Mouse (Mus musculus) hindbrain, embryonic 16.5 days (tissue): ENCODE measurements around the gene Rassf3. TPM values are rescaled to one million over a fixed set of nuclear protein-coding genes. Genes with fewer than 3 reads are reported as not detected.

ENCODE experiments used
- ATAC-seq: fragments of 200-750 bp; cut with Nextera tagmentation; 2 replicates; pipeline ENCODE4 v1.8.0; 2017; ENCODE audit warnings: moderate TSS enrichment, moderate library complexity
- H3K27ac ChIP-seq: fragments of 300-500 bp; sonication (generic); 2 replicates; pipeline ENCODE4 v1.5.1; 2014; ENCODE audit warnings: low read depth, mild to moderate bottlenecking, control low read depth, low read length, moderate library complexity
- H3K27me3 ChIP-seq: fragments of 300-500 bp; sonication (generic); replicated peaks from 2 replicates; pipeline ENCODE4 v1.6.1; 2014; ENCODE audit warnings: low read length; ENCODE audit not compliant: control insufficient read depth, insufficient read depth
- H3K36me3 ChIP-seq: fragments of 300-500 bp; sonication (generic); 2 replicates; pipeline ENCODE4 v1.6.1; 2014; ENCODE audit warnings: mild to moderate bottlenecking, low read length, moderate library complexity, mixed read lengths; ENCODE audit not compliant: control insufficient read depth, insufficient read depth
- H3K4me1 ChIP-seq: fragments of 300-500 bp; sonication (generic); 2 replicates; pipeline ENCODE4 v1.6.1; 2014; ENCODE audit warnings: low read depth, low read length; ENCODE audit not compliant: control insufficient read depth, insufficient read depth
- H3K4me2 ChIP-seq: fragments of 300-500 bp; sonication (generic); 2 replicates; pipeline ENCODE4 v1.6.1; 2014; ENCODE audit warnings: mild to moderate bottlenecking, low read length, control low read depth, moderate library complexity
- H3K4me3 ChIP-seq: fragments of 300-500 bp; sonication (generic); 2 replicates; pipeline ENCODE4 v1.5.1; 2014; ENCODE audit warnings: mild to moderate bottlenecking, low read length, control low read depth, moderate library complexity
- H3K9ac ChIP-seq: fragments of 300-500 bp; sonication (generic); 2 replicates; pipeline ENCODE4 v1.6.1; 2014; ENCODE audit warnings: low read depth, mild to moderate bottlenecking, control low read depth, low read length, moderate library complexity
- H3K9me3 ChIP-seq: fragments of 300-500 bp; sonication (generic); 2 replicates; pipeline ENCODE4 v1.6.1; 2014; ENCODE audit warnings: mild to moderate bottlenecking, low read length, moderate library complexity; ENCODE audit not compliant: control insufficient read depth
- WGBS: fragments of 180-500 bp; shearing (Covaris S2); extraction: QIAGEN DNeasy Blood & Tissue Kit; methylation state at CpG from one replicate; pipeline ENCODE4 v1.1.7; 2014; 5-methylcytosine and 5-hydroxymethylcytosine counted together
- polyA plus RNA-seq: library from polyadenylated mRNA; unstranded; fragments of >200 nt; fragmentation: Nextera tagmentation; extraction: Ambion mirVana; gene quantifications from 2 replicates; pipeline ENCODE4 v1.2.1, GENCODE M21; 2015

The Rassf3 gene
- polyA plus RNA-seq, 1 experiment from 2014 or later = 5.3 TPM

- WGBS = 11% methylated on average over 10 of the region's 10 CpGs
- H3K27ac ChIP-seq = peak overlapping the region; percentile 48
- H3K4me2 ChIP-seq = peak overlapping the region; percentile 95
- no peaks in the 10 kb centered on the region for H3K9me3 ChIP-seq
- H3K9ac ChIP-seq = no peak overlapping the region
- no peak overlapping the region for H3K4me3 ChIP-seq
- no peaks in the 10 kb centered on the region; the same call in 1 of the 2 replicates for H3K27me3 ChIP-seq
- ATAC-seq = no peak
- peaks cover 17% of the 10 kb centered on the region for H3K4me1 ChIP-seq
- no peaks in the 10 kb centered on the region for H3K36me3 ChIP-seq
These were observed 1.3 kb upstream of the Rassf3 start for GRCm38 (mm10) chr10:121477433-121477832.

GRCm38 (mm10) chr10:121476968-121477337, 806 bp upstream of the Rassf3 start:
- peak overlapping the region; percentile 74; the same call in 1 of the 2 replicates for H3K4me3 ChIP-seq
- H3K36me3 ChIP-seq = no peaks in the 10 kb centered on the region
- H3K9ac ChIP-seq = no peak overlapping the region
- H3K27me3 ChIP-seq = no peaks in the 10 kb centered on the region; the same call in 1 of the 2 replicates
- no peaks in the 10 kb centered on the region for H3K9me3 ChIP-seq
- WGBS = 12% methylated on average over 8 of the region's 8 CpGs
- H3K4me2 ChIP-seq = peak overlapping the region; percentile 95
- H3K4me1 ChIP-seq = peaks cover 17% of the 10 kb centered on the region
- ATAC-seq = no peak
- peak overlapping the region; percentile 48 for H3K27ac ChIP-seq

GRCm38 (mm10) chr10:121475672-121476146, 438 bp downstream of the Rassf3 start:
- H3K36me3 ChIP-seq = no peaks in the 10 kb centered on the region
- peak; percentile 27 for ATAC-seq
- peak overlapping the region; percentile 73 for H3K27ac ChIP-seq
- H3K4me3 ChIP-seq = peak overlapping the region; percentile 74
- peaks cover 20% of the 10 kb centered on the region for H3K4me1 ChIP-seq
- peak overlapping the region; percentile 77 for H3K9ac ChIP-seq
- H3K27me3 ChIP-seq = no peaks in the 10 kb centered on the region; the same call in 1 of the 2 replicates
- peak overlapping the region; percentile 95 for H3K4me2 ChIP-seq
- H3K9me3 ChIP-seq = no peaks in the 10 kb centered on the region
- WGBS = 0% methylated on average over 45 of the region's 45 CpGs

- H3K27me3 ChIP-seq = no peaks in the 10 kb centered on the region; the same call in 1 of the 2 replicates
- H3K9ac ChIP-seq = peak overlapping the region; percentile 77
- H3K36me3 ChIP-seq = no peaks in the 10 kb centered on the region
- H3K27ac ChIP-seq = peak overlapping the region; percentile 73
- H3K4me3 ChIP-seq = peak overlapping the region; percentile 74
- H3K4me1 ChIP-seq = peaks cover 20% of the 10 kb centered on the region
- WGBS = 3% methylated on average over 31 of the region's 31 CpGs
- H3K4me2 ChIP-seq = peak overlapping the region; percentile 95
- ATAC-seq = no peak
- H3K9me3 ChIP-seq = no peaks in the 10 kb centered on the region
These were observed 961 bp downstream of the Rassf3 start for GRCm38 (mm10) chr10:121475101-121475671.

GRCm38 (mm10) chr10:121474288-121474687, 1.9 kb downstream of the Rassf3 start:
- peak overlapping the region; percentile 12; the same call in 1 of the 2 replicates for H3K27ac ChIP-seq
- H3K4me1 ChIP-seq = peaks cover 20% of the 10 kb centered on the region
- ATAC-seq = no peak
- WGBS = 29% methylated on average over 4 of the region's 4 CpGs
- no peaks in the 10 kb centered on the region for H3K36me3 ChIP-seq
- H3K9me3 ChIP-seq = no peaks in the 10 kb centered on the region
- H3K4me3 ChIP-seq = peak overlapping the region; percentile 74
- peak overlapping the region; percentile 77 for H3K9ac ChIP-seq
- H3K4me2 ChIP-seq = peak overlapping the region; percentile 95
- no peaks in the 10 kb centered on the region; the same call in 1 of the 2 replicates for H3K27me3 ChIP-seq

- H3K4me3 ChIP-seq = peak overlapping the region; percentile 7; the same call in 1 of the 2 replicates
- no peak overlapping the region; the same call in 1 of the 2 replicates for H3K9ac ChIP-seq
- no peak for ATAC-seq
- 68% methylated on average over 12 of the region's 12 CpGs for WGBS
- H3K9me3 ChIP-seq = no peaks in the 10 kb centered on the region
- peaks cover 20% of the 10 kb centered on the region for H3K4me1 ChIP-seq
- H3K27ac ChIP-seq = no peak overlapping the region
- H3K4me2 ChIP-seq = peak overlapping the region; percentile 95
- no peaks in the 10 kb centered on the region; the same call in 1 of the 2 replicates for H3K27me3 ChIP-seq
- H3K36me3 ChIP-seq = no peaks in the 10 kb centered on the region
These were observed 2.4 kb downstream of the Rassf3 start for GRCm38 (mm10) chr10:121473723-121474215.

GRCm38 (mm10) chr10:121472593-121473217, 3.4 kb downstream of the Rassf3 start:
- Histone ChIP-seq H3K4me2 (no peak overlapping the region; the same call in 1 of the 2 replicates), H3K27ac (no peak overlapping the region), H3K4me1 (peaks cover 20% of the 10 kb centered on the region), H3K4me3 (no peak overlapping the region), H3K27me3 (no peaks in the 10 kb centered on the region; the same call in 1 of the 2 replicates), H3K36me3 (no peaks in the 10 kb centered on the region), H3K9me3 (no peaks in the 10 kb centered on the region), H3K9ac (no peak overlapping the region)
- ATAC-seq = no peak
- 88% methylated on average over 11 of the region's 11 CpGs for WGBS

- H3K4me1 ChIP-seq = peaks cover 18% of the 10 kb centered on the region
- H3K4me3 ChIP-seq = no peak overlapping the region
- no peak overlapping the region for H3K9ac ChIP-seq
- H3K36me3 ChIP-seq = no peaks in the 10 kb centered on the region
- H3K9me3 ChIP-seq = no peaks in the 10 kb centered on the region
- WGBS = 34% methylated on average over 8 of the region's 8 CpGs
- no peak overlapping the region for H3K27ac ChIP-seq
- H3K4me2 ChIP-seq = no peak overlapping the region
- H3K27me3 ChIP-seq = no peaks in the 10 kb centered on the region; the same call in 1 of the 2 replicates
- no peak for ATAC-seq
These were observed 4.5 kb downstream of the Rassf3 start for GRCm38 (mm10) chr10:121471570-121472197.

GRCm38 (mm10) chr10:121469625-121470024, 6.5 kb downstream of the Rassf3 start:
- Histone ChIP-seq H3K9me3 (no peaks in the 10 kb centered on the region), H3K4me3 (no peak overlapping the region), H3K27ac (no peak overlapping the region), H3K4me1 (peaks cover 9% of the 10 kb centered on the region; the same call in 1 of the 2 replicates), H3K9ac (no peak overlapping the region), H3K36me3 (no peaks in the 10 kb centered on the region), H3K4me2 (no peak overlapping the region), H3K27me3 (no peaks in the 10 kb centered on the region; the same call in 1 of the 2 replicates)
- no peak for ATAC-seq
- 80% methylated on average over 3 of the region's 3 CpGs for WGBS
